Mouse (Mus musculus) inflammation-experienced regulatory T-cells (primary cell): ENCODE data around the gene 2310030G06Rik. TPM values are rescaled to one million over a fixed set of nuclear protein-coding genes. Genes with fewer than 3 reads are reported as not detected.

Source experiments
- polyA plus RNA-seq, 2 experiments: library from polyadenylated mRNA; unstranded; fragments of 100-300 nt; shearing (Covaris generic); gene quantifications; one replicate each; pipeline ENCODE4 v1.2.1; 2017

The 2310030G06Rik gene
- 1 to 10 TPM in 1 of 2 experiments, not detected in 1; 1.4 TPM for polyA plus RNA-seq

DNA sequence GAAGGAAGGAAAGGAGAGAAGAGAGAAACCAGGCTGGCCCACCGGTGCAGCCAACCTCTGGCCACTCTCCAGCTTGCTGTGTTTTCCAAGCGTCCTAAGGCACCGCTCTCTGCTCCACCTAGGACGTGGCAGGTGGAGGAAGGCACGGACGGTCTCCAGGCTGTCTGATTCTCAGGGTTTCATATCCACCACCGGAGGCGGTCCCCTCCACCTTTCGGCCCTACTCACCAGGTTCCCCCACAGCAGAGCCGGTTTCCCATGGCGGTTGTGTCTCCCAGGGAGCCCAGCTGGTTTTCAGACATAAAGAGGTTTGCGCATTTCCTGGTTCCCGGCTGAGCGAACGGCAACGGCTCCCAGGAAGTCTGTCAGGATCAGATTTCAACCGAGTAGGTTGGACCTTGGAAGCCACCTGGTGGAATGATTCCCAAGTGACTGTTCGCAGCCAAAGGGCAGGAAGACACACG is at the start of gene 2310030G06Rik:
2310030G06Rik (minus strand) TSS at position 323 of the 464 bp plus-strand sequence.

DNA sequence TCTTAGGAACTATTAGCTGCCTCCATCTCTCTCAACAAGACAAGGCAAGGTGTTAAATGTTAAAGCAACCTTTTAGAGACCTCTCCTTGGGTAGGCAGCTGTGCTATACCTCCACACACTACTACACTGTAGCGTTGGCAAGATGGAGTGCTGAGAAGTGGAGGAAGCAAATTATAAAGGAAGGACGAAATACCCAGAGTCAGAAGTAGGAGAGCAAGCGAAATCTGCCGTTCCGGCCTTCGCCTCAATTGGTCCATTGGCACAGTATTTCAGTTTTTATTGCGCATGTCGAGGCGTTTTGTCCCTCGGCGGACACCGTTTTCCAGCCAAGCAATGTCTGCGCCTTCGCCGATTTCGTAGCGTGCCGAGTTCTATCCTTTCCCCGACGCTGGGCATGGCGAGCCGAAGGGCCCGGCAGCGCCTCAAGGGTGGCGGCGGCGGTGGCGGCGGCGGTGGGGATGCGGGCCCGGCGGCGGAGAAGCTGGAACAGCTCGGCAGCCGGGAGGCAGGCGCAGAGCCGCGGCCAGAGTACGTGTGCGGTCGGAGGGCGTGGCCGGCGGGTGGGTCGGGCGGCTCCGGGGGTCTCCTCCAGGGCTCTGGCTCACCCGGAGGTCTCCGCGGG is 28.8 kb upstream of the 2310030G06Rik start, which contains the start of the genes Alg9 and 1110032A03Rik:
Alg9 (plus strand) TSS at position 29 of the 622 bp plus-strand sequence.
1110032A03Rik (minus strand) TSS at position 530 of the 622 bp plus-strand sequence.

DNA sequence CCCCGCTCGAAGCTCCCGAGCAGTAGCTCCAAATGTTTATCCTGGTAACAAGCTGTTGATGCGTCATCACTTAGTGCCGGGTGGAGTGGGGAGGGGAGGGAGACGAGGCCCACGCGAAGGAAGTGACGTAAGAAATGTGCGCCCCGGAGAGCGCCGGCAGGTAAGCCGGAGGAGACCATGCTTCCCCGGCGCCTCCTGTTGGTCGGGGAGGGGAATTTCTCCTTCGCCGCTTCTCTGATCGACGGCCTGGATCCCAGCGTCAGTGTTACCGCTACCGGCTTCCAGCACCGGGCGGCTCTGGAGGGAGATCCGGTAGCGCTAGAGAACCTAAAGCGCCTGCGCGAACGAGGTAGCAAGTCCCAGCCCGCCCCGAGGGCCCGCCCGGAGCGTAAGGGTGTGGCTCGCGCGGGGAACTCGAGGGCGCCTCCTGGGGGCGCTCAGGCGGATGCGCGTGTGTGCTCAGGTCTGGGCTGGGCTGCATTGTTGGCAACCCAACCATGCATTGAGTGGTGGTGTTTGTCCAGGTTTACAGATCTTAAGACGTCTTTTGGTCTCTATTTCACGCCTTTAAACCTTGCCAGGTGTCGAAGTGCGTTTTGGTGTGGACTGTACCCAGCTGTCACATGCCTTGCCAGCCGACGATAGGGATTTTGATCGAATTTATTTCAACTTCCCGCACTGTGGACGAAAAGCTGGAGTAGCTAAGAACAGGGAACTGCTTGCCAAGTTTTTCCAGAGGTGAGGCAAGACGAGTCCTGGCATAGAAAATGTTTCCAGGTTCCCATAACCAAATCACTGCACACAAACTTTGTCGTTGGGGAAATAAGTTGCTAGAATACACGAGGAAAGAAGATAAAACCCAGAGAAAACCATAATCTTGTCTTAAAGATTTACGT is 22.0 kb upstream of the 2310030G06Rik start, which contains the start of gene Fdxacb1:
Fdxacb1 (plus strand) TSS at position 130 of the 896 bp plus-strand sequence.

DNA sequence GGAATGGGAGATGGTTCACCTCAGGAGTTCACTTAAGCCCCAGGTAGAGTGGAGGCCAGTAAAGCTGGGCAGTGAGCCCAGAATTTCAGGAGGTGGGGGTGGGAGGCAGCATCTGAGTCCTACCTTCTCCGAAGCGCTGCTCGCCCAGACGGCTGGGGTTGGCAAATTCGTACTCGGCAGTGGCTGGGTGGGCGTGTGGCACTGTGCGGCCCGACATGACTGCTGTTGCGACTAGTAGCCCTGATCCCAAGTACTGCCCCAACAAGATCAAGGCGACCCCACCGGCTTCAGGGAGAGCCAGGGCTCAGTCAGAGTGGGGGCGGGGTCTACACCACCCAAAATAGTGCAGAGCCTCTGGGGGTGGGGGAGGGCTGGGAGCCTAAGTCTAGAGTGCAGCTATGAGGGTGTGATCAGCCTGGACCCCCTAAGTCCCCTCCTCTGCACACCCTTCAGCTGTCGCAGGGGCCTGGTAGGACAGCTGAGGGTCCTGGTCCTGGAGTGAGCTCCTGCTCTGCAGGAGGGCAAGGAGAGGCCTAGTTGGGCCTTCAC is 5.8 kb upstream of the 2310030G06Rik start, which contains the start of gene Hspb2:
Hspb2 (minus strand) TSS at position 301 of the 549 bp plus-strand sequence.

DNA sequence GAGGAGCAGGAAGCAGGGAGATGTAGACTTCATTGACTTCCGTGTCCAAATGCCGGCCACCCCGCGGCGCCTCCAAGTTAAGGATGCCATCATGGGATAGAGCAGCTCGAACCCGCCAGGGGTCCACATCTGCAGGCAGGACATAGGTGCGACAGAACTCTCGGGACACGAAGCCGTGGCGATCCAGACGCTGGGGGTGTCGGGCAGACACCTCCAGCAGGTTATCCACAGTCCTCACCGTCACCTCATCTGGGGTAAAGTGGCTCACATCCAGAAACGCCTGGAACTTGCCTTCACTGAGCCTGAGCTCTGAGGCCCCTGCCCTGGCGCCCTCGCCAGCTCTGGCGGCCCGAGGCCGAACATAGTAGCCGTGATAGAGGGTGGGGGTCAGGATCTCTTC is 5.0 kb upstream of the 2310030G06Rik start, which contains the start of gene Cryab:
Cryab (plus strand) TSS at position 3 of the 400 bp plus-strand sequence.

DNA sequence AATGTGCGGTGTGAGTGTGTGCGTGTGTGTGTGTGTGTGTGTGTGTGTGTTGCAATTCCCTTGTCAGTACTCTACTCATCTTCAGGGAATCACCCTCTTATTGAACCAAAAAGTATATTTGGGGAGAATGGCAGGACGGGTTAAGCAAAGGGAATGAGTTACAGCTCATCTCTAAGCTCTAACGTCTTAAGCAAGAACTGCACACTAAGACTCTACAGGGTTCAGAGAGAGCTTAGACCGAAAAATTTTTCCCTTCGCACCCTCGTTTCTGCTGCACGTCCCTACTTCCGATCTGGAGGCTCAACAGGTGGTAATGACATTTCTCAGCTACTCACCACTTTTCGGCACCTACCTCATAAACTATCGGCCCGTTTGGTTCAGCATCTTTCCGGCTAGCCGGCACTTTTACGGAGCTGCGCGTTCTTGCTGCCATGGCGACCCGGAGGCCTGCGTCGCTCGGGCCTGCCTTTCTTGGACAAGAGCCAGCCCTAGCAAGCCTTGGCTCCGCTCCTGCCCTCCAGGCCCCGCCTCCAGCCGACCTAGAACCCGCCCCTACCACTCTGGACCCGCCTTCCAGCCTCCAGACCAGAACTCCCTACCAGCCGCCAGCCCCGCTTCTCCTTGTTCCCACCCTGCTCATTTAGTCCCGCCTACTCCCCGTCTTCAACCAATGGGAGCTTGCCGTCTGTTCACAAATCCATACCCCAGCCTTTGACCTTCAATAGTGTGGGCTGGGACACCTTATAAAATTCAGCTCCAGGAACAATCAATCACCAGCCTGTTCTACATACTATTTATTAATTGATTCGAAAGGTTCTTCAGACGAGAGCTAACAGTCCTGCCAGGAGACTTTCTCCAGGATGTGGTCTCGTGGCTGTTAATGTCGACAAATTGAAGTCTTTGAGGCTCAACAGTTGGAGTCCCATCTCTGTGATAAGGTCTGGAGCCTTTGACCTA is 7.1 kb downstream of the 2310030G06Rik start, which contains the start of gene Dixdc1:
Dixdc1 (minus strand) TSS at position 604 of the 957 bp plus-strand sequence.

Other genes with a start within 250 kb of the 2310030G06Rik start
- 100 to 1,000 TPM; 113 to 121 TPM for gene Pts, start 217.8 kb downstream of the 2310030G06Rik start, polyA plus RNA-seq
- 1 to 10 TPM in 1 of 2 experiments, under 1 TPM in 1; 0.33 to 4.7 TPM for gene Il18, start 191.7 kb downstream of the 2310030G06Rik start, polyA plus RNA-seq
- under 1 TPM in 1 of 2 experiments, not detected in 1; 0.35 TPM for gene Bco2, start 191.4 kb downstream of the 2310030G06Rik start, polyA plus RNA-seq
- under 1 TPM in 1 of 2 experiments, not detected in 1; 0.56 TPM for gene Tex12, start 185.2 kb downstream of the 2310030G06Rik start, polyA plus RNA-seq
- 100 to 1,000 TPM; 153 to 163 TPM for gene Sdhd, start 142.7 kb downstream of the 2310030G06Rik start, polyA plus RNA-seq
- 10 to 100 TPM; 85.5 to 92.1 TPM for gene Timm8b, start 142.6 kb downstream of the 2310030G06Rik start, polyA plus RNA-seq
- 1 to 10 TPM in 1 of 2 experiments, under 1 TPM in 1; 0.93 to 1.1 TPM for gene Pih1d2, start 129.2 kb downstream of the 2310030G06Rik start, polyA plus RNA-seq
- gene Nkapd1, start 129.1 kb downstream of the 2310030G06Rik start, polyA plus RNA-seq = 10 to 100 TPM; 23.6 to 30.3 TPM
- gene Dlat, start 86.8 kb downstream of the 2310030G06Rik start, polyA plus RNA-seq = 10 to 100 TPM; 40.4 to 49.8 TPM
- 1 to 10 TPM in 1 of 2 experiments, under 1 TPM in 1; 0.77 to 1.2 TPM for gene Dixdc1, start 7.0 kb downstream of the 2310030G06Rik start, polyA plus RNA-seq
- 1 to 10 TPM in 1 of 2 experiments, under 1 TPM in 1; 0.39 to 1.0 TPM for gene Cryab, start 4.8 kb upstream of the 2310030G06Rik start, polyA plus RNA-seq
- gene Hspb2, start 5.8 kb upstream of the 2310030G06Rik start, polyA plus RNA-seq = not detected
- 1 to 10 TPM; 4.7 to 9.9 TPM for gene Fdxacb1, start 21.7 kb upstream of the 2310030G06Rik start, polyA plus RNA-seq
- 10 to 100 TPM; 22.4 to 27.9 TPM for gene Alg9, start 28.5 kb upstream of the 2310030G06Rik start, polyA plus RNA-seq
- gene 1110032A03Rik, start 29.0 kb upstream of the 2310030G06Rik start, polyA plus RNA-seq = 10 to 100 TPM in 1 of 2 experiments, 1 to 10 TPM in 1; 7.2 to 16.3 TPM
- 10 to 100 TPM; 60.9 to 81.3 TPM for gene Ppp2r1b, start 98.8 kb upstream of the 2310030G06Rik start, polyA plus RNA-seq